Mouse (Mus musculus) myocyte (in vitro differentiated cells): ENCODE measurements around the gene Cacnb2.

Experiments used
- CEBPB ChIP-seq: IDR thresholded peaks from 2 replicates; pipeline ENCODE4 v1.6.1; 2011; ENCODE audit warnings: mild to moderate bottlenecking, moderate library complexity; ENCODE audit not compliant: poor library complexity, insufficient read depth, severe bottlenecking
- E2F4 ChIP-seq: IDR thresholded peaks from one replicate; pipeline ENCODE4 v1.6.1; 2011; ENCODE audit warnings: mild to moderate bottlenecking, control low read depth, moderate library complexity; ENCODE audit not compliant: insufficient read depth
- MAX ChIP-seq: IDR thresholded peaks from one replicate; pipeline ENCODE4 v1.6.1; 2011; ENCODE audit warnings: low read depth, mild to moderate bottlenecking, control low read depth
- MYOD1 ChIP-seq, 3 experiments: IDR thresholded peaks; one replicate each; pipeline ENCODE4 v1.6.1; 2011; ENCODE audit warnings: control low read depth in 2 of 3, low read depth in 2 of 3, mild to moderate bottlenecking in 2 of 3, moderate library complexity in 1 of 3; ENCODE audit not compliant: insufficient read length in 2 of 3, control insufficient read depth in 1 of 3
- MYOG ChIP-seq, 3 experiments: IDR thresholded peaks; one replicate each; pipeline ENCODE4 v1.6.1; 2011; ENCODE audit warnings: control low read depth in 2 of 3, low read depth in 2 of 3, mild to moderate bottlenecking in 2 of 3; ENCODE audit not compliant: insufficient read length in 2 of 3, control insufficient read depth in 1 of 3, insufficient read depth in 1 of 3
- POLR2A ChIP-seq: IDR thresholded peaks from one replicate; pipeline ENCODE4 v1.6.1; 2011; ENCODE audit warnings: low read depth, mild to moderate bottlenecking, control low read depth, moderate library complexity; ENCODE audit not compliant: insufficient read length
- POLR2AphosphoS2 ChIP-seq: IDR thresholded peaks from one replicate; pipeline ENCODE4 v1.6.1; 2011; ENCODE audit warnings: low read depth, control low read depth; ENCODE audit not compliant: insufficient read length
- REST ChIP-seq: IDR thresholded peaks from one replicate; pipeline ENCODE4 v1.6.1; 2011; ENCODE audit warnings: mild to moderate bottlenecking, control low read depth, moderate library complexity; ENCODE audit not compliant: insufficient read depth, insufficient read length
- SRF ChIP-seq: IDR thresholded peaks from one replicate; pipeline ENCODE4 v1.6.1; 2011; ENCODE audit warnings: low read depth; ENCODE audit not compliant: control insufficient read depth, insufficient read length
- TCF12 ChIP-seq: IDR thresholded peaks from one replicate; pipeline ENCODE4 v1.6.1; 2011; ENCODE audit warnings: mild to moderate bottlenecking, control low read depth; ENCODE audit not compliant: poor library complexity, insufficient read depth, severe bottlenecking
- USF1 ChIP-seq: IDR thresholded peaks from one replicate; pipeline ENCODE4 v1.6.1; 2011; ENCODE audit warnings: low read depth, mild to moderate bottlenecking, control low read depth, moderate library complexity

DNA sequence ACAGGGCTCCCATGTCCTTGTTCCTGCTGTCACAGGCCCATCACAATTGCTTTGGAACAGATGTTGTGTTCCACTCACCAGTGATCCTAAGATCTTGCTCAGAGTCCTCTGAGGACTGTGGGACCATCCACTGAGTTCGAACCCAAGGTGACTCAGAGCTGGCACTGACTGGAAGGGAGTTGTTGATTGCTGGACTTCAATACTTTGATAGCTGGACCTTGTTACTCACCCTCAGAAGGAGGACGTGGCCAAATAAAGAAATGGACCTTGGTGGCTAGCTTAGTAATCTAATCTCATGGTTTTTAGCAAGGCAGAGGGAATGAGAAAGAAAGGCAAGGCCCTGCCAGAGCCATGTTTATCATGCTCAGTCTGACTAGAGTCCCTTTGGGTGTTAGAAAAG lies 218.1 kb downstream of the Cacnb2 start:
- TF ChIP-seq E2F4 (no peak), POLR2A (no peak), MAX (no peak), POLR2AphosphoS2 (no peak), USF1 (no peak), CEBPB (no peak), TCF12 (no peak), MYOG (IDR thresholded peaks at IDR 0.05; ENCODE audit: control insufficient read depth in 1 of 3, insufficient read depth in 1 of 3, insufficient read length in 2 of 3, low read depth in 2 of 3) (no peak), MYOD1 (IDR thresholded peaks at IDR 0.05; ENCODE audit: control insufficient read depth in 1 of 3, insufficient read length in 2 of 3, low read depth in 2 of 3) (no peak), SRF (no peak), REST (no peak)
